Mouse (Mus musculus) urinary bladder, adult 18-20 months (tissue): ENCODE results near the gene Tmem121b.

Experiments used
- DNase-seq, 2 experiments: peaks; one replicate each; pipeline ENCODE4 v3.0.0; 2022; ENCODE audit warnings: low spot score in 2 of 2, mixed read lengths in 2 of 2

Tmem121b gene

GRCm38 (mm10) chr6:120465393-120465792, 28.2 kb downstream of the Tmem121b start:
- no peak for DNase-seq

DNA sequence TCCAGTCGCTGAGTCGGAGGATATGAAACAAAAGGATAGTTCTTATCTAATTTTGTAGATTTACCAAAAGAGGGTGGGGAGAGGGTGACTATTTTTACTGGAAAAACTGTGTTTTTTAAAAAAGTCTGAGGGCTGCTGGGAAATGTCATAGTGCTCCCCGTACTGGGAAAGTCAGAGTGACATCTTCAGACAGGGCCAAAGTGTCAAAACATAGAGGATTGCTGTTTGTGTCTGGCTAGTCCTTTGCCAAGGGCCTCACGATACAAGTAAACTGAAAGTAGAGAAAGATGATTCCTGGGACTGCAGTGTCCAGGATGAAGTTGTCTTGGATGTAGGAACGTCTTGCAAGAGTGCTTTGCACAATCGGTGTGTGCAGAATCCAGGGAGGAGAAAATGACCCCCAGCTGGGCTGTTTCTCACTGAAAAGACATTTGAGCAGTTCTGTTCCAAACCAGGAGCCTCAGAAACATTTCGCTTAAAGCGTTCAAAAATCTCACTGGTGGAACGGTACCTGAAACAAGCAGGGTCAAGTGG, 29.1 kb downstream of the Tmem121b start:
- no peak for DNase-seq

GRCm38 (mm10) chr6:120463884-120464283, 29.7 kb downstream of the Tmem121b start:
- no peak for DNase-seq

- DNase-seq, result peak; percentile 82 to 88
These were observed 30.3 kb downstream of the Tmem121b start, which contains the start of gene Il17ra for GRCm38 (mm10) chr6:120463086-120463871. Gene Il17ra, plus strand, starts transcription at chr6:120463247.

DNA sequence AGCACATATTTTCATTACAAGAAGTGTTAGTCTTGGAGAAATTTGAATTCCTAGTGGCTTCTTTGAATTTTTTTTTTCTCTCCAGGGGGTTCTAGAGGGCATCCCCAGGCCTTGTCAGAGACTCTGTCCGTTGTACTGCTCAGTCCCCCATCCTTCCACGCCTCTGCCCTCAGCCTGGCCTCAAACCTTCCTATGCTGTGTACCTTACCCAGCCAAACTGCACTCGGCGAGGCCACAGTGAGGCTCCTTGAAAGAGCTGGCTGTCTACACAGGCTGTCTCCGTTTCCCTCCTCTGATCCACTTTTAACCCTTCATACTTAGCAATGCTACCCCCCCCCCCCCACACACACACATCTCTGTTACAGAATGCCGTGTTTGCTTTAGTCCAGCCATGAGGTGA, 31.4 kb downstream of the Tmem121b start:
- no peak for DNase-seq

- DNase-seq, result no peak
These were observed 32.4 kb downstream of the Tmem121b start for GRCm38 (mm10) chr6:120461217-120461616.

DNA sequence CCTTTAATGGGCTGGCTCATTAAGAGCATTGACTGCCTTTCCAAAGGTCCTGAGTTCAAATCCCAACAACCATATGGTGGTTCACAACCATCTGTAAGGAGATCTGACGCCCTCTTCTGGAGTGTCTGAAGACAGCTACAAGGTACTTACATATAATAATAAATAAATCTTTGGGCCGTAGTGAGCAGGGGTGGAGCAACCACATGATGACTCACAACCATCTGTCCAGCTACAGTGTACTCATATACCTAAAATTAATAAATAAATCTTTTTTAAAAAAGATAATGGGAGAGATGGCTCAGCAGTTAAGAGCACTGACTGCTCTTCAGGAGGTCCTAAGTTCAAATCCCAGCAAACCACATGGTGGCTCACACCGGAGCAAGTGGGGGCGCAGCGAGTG, 35.9 kb downstream of the Tmem121b start:
- no peak for DNase-seq

DNA sequence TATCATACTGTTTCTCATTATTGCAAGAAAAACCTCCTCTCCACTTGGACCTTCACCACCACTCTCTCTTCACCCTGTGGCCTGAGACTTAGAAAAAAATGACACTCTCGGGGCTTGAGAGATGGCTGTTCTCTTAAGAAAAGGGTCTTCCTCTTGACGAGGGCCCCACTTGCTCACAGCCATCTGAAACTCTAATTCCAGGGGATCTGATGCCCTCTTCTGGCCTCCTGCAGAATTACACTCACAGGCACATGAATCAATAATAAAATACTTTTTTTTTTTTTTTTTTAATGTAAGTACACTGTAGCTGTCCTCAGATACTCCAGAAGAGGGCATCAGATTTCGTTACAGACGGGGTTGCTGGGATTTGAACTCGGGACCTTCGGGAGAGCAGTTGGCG, 36.5 kb downstream of the Tmem121b start:
- no peak for DNase-seq

DNA sequence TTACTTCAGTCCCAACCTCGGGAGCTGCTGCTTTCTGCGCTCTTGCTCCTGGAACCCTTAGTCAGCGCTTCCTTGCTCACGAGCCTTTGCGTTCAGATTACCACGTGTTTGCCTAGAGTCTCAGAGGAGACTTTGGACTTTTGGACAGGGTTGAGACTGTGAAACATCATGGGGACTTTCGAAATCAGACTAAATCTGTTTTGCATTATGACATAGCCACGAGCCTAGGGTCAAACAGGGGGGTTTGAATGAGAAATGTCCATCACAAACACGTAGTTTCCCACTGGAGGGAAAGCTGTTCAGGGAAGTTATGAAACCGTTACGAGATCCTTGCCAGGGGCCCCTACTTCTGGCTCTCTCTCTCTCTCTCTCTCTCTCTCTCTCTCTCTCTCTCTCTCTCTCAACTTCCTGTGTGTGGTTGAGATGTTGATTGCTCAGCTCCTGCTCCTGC, 39.0 kb downstream of the Tmem121b start:
- DNase-seq, result no peak

GRCm38 (mm10) chr6:120453556-120453955, 40.1 kb downstream of the Tmem121b start:
- DNase-seq, result no peak

DNA sequence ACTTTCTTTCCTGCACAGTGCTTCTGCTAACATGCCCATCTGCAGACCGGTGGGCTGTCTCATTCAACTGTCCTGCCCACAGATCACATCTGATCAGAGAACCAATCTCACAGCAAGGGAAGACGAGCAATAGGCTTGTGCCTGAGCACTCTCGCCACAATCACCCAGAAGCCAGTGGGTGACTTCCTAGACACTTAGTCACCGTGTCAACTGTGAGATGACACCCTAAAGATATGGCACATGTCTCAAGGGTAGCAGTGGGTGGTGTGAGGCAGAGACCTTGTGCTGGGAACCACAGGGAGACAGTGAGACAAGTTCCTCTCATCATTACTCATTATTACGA, 40.5 kb downstream of the Tmem121b start:
- no peak for DNase-seq

DNA sequence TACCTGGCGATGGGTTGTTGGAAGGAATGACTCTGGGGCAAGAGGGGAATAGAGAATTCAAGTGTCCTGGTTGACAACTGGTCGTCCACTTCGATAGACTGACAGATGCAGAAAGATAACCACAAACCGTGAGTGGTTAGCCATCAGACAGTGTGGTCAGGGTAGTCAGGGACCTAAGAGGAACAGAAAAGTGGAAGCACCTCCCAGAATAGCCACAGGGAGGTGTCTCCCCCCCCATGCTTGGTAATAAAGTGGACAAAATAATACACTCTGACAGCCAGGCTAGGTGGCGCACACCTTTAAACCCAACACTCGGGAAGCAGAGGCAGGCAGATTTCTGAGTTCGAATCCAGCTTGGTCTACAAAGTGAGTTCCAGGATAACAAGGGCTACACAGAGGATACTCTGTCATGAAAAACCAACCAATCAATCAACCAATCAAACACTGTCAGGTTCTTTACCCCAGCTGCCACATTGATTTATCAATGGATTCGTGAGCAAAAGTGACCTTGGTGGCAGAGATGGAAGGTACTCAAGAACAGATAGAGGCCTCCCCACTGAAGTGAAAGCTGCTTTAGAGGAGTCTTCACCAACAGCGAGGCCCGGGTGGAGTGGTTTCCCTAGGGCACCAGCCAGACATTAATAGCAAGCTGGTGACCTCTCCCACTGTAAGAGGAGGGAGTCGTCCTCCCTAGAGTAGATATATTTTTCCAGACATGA, 41.1 kb downstream of the Tmem121b start:
- DNase-seq, result no peak

DNA sequence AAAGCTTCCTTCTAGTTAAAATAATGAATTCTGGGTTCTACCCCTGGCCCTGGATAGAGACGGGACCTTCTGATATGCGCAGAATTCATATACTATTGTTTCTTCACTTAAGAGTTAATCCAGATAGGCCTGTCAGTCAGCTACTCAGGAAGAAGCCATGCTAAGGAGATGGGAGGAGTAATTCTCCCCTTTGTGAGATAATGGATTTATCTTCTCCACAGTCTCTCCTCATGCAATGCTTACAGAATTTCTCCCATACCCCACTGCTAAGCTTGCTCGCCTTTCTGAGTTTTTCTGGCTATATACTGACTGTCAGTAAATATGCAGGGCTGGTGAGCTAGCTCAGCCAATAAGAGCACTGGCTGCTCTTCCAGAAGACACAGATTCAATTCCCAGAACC, 43.4 kb downstream of the Tmem121b start:
- no peak for DNase-seq

DNA sequence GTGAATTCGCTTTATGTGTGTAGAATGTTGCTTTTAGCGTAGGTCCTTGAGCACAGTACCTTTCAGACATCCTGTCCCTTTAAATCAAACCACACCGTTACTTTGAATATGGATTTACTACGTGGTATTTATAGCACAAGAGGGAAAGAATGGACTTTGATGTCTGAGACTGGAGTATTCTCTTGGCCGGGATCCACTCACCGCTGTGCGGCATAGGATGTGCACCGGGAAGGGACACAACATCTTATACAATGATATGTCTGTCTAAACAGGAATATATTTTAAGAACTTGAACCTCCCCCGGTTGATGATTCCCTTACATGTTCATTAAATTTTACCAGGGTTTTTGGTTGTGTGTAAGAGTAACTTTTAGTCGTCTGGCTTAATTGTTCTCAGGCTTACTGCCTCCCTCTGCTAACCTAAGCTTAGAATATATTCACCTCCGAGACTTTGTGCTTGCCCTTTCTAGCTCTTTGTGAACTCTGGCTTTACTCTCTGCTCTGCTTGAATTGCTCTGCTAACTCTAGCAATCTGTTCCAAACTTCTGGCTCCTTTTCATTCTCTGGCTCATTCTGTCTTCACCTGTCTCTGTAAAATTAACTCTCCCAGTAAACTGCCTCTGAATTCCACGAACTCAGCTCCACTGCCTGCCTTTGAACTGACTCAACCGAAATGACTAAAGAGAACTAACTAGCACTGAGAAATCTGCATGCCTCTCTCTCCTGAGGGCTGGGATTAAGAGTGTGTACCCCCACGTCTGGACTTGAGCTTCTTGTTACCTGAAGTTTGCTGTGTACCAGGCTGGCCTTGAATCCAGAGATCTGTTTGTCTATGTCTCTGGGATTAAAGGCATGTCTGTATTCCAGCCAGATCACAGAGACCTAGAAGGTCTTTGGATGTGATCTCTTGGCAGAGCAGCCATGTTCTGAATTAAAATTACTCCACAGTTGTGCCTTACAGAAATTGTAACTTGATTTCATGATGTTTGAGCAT, 49.9 kb downstream of the Tmem121b start:
- no peak for DNase-seq

DNA sequence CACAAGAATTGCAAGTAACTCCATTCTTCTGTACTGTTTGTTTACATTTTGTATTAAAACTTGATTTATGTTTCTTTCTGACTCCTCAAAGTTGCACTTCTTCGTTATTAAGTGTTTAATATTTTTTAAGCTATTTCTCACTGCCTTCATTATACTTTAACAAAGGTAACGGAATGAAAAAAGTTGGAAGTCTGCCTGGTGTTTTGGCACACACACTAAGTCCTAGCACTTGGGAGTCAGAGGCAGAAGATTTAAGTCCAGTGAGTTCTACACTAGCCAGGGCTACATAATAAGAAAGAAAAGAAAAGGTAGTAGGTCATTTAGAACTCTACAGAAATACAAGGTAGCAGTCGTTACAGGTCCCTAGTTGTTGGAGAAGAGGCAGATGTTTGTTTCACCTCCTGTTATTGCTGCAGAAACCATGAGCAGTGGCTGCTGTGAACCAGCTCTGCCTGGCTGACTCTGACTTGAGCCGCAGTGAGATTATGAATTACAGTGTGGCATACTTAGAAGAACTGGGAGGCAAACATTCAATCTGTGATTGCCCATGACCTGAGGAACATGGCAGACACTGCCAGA, 51.3 kb downstream of the Tmem121b start:
- no peak for DNase-seq
